Mouse (Mus musculus) olfactory bulb, adult 2 months (tissue): ENCODE measurements at regions not wholly inside any gene's neighbourhood (a gene's known extent, or its start where the extent isn't known, plus 50 kb on each side); places are given as distances from the start of the nearest gene placed in this dataset.

Experiments used
- H3K27ac ChIP-seq: fragments of 200-500 bp; 2 replicates; pipeline ENCODE4 v1.5.1; 2012; ENCODE audit warnings: low read depth, low read length; ENCODE audit not compliant: insufficient read depth
- H3K4me1 ChIP-seq: fragments of 200-500 bp; 2 replicates; pipeline ENCODE4 v1.6.1; 2012; ENCODE audit warnings: low read length; ENCODE audit not compliant: control insufficient read depth, insufficient read depth
- H3K4me3 ChIP-seq: fragments of 200-500 bp; 2 replicates; pipeline ENCODE4 v1.5.1; 2012; ENCODE audit warnings: mild to moderate bottlenecking, low read depth, low read length, moderate library complexity; ENCODE audit not compliant: insufficient read depth
- CTCF ChIP-seq: fragments of 200-500 bp; IDR thresholded peaks from 2 replicates; pipeline ENCODE4 v1.5.1; 2012; ENCODE audit warnings: low read depth, mild to moderate bottlenecking, low read length, moderate library complexity; ENCODE audit not compliant: insufficient read depth
- POLR2A ChIP-seq: fragments of 200-500 bp; IDR thresholded peaks from 2 replicates; pipeline ENCODE4 v1.6.1; 2012; ENCODE audit warnings: mild to moderate bottlenecking, low read depth, low read length, moderate library complexity; ENCODE audit not compliant: insufficient read depth
- WGBS: fragments of 180-500 bp; shearing (Covaris S2); methylation state at CpG from one replicate; pipeline ENCODE4 v1.1.7; 2018; 5-methylcytosine and 5-hydroxymethylcytosine counted together

- TF ChIP-seq CTCF (no peak), POLR2A (no peak)
- H3K4me3 ChIP-seq = no peak overlapping the region
- H3K4me1 ChIP-seq = peaks cover 14% of the 10 kb centered on the region
- H3K27ac ChIP-seq = no peak overlapping the region
- WGBS = 74% methylated on average over 7 of the region's 7 CpGs
Observed at GRCm38 (mm10) chr2:128429786-128430185, 161.2 kb upstream of the Spdye4c start.

GRCm38 (mm10) chr2:128430776-128431291, 160.2 kb upstream of the Spdye4c start:
- Histone ChIP-seq H3K27ac (no peak overlapping the region), H3K4me1 (peaks cover 14% of the 10 kb centered on the region), H3K4me3 (no peak overlapping the region)
- 66% methylated on average over 9 of the region's 9 CpGs for WGBS
- no peak for TF ChIP-seq CTCF

- 81% methylated on average over 4 of the region's 4 CpGs for WGBS
- TF ChIP-seq POLR2A = no peak
- TF ChIP-seq CTCF = no peak
- no peak overlapping the region for H3K27ac ChIP-seq
- H3K4me3 ChIP-seq = no peak overlapping the region
- peaks cover 14% of the 10 kb centered on the region for H3K4me1 ChIP-seq
Observed at GRCm38 (mm10) chr2:128431751-128432150, 159.3 kb upstream of the Spdye4c start.

GRCm38 (mm10) chr2:128432741-128433140, 158.3 kb upstream of the Spdye4c start:
- no peak overlapping the region for H3K4me3 ChIP-seq
- H3K4me1 ChIP-seq = peaks cover 14% of the 10 kb centered on the region
- H3K27ac ChIP-seq = no peak overlapping the region
- 87% methylated on average over 3 of the region's 3 CpGs for WGBS
- TF ChIP-seq CTCF (no peak), POLR2A (no peak)

GRCm38 (mm10) chr2:128433553-128434081, 157.4 kb upstream of the Spdye4c start:
- H3K4me1 ChIP-seq = peaks cover 7% of the 10 kb centered on the region; the same call in 1 of the 2 replicates
- TF ChIP-seq CTCF (no peak), POLR2A (no peak)
- WGBS = 93% methylated on average over 9 of the region's 9 CpGs
- H3K27ac ChIP-seq = no peak overlapping the region
- H3K4me3 ChIP-seq = no peak overlapping the region

DNA sequence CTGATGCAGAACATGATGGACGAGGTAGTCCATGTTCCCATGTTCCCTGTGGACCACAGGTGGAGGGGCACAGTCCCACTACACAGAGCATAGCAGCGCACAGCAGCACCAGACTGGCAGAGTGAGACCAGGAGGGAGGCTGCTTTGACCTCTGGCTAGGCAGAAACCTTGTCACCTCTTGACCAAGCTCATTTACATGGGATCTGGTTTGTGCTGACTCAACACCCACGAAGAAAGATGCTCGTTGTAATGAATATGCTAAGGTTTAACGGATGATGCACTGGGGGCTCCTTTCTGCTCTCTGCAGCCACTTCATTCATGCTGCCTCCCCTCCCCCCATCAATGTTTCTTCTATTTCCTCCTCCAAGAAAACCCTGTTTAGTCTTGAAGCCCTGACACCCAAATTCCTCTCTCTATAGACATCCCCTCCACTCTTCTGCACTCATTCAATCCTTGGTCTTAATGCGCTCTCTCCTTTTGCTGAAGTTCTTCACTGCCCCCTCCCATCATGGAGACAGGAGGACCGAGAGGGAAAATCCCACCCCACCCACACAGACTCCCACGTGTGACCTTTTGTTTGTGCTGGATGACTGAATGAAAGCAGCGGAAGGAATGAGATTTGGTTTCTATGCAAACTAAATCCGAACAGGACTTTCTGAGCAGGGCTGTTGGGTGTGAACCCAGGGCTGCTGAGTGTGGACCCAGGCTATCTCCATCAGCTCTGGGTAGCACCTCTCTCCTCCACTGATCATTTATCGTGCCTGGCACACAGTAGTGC, 156.6 kb upstream of the Spdye4c start:
- WGBS = 50% methylated on average over 11 of the region's 11 CpGs
- H3K4me1 ChIP-seq = peaks cover 3% of the 10 kb centered on the region; the same call in 1 of the 2 replicates
- no peak for TF ChIP-seq CTCF
- no peak for TF ChIP-seq POLR2A
- no peak overlapping the region for H3K4me3 ChIP-seq
- H3K27ac ChIP-seq = no peak overlapping the region

- TF ChIP-seq CTCF (no peak), POLR2A (no peak)
- H3K4me1 ChIP-seq = peaks cover 3% of the 10 kb centered on the region; the same call in 1 of the 2 replicates
- H3K27ac ChIP-seq = no peak overlapping the region
- H3K4me3 ChIP-seq = no peak overlapping the region
- 97% methylated on average over 3 of the region's 3 CpGs for WGBS
Observed at GRCm38 (mm10) chr2:128436378-128436777, 154.6 kb upstream of the Spdye4c start.

DNA sequence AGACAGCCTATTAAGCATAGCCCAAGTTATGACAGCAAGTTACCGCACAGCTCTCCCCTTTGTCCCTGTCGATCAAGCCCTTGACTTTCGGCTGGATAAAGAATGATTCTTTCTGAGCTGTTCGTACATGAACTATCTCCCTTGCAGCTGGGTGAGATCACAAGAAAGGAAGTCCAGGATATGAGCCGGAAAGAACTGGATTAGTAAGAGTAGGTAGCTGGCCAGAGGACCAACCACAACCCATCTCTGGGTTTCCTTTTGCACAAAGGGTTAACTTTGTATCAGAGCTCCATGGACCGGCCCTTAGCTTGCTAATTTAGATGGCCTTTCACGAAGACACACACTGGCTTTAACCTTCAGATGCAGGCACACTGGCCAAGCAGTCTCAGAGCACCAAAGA, 153.3 kb upstream of the Spdye4c start:
- no peak for TF ChIP-seq CTCF
- 70% methylated on average over 7 of the region's 7 CpGs for WGBS
- Histone ChIP-seq H3K27ac (no peak overlapping the region), H3K4me1 (peaks cover 3% of the 10 kb centered on the region; the same call in 1 of the 2 replicates), H3K4me3 (no peak overlapping the region)

DNA sequence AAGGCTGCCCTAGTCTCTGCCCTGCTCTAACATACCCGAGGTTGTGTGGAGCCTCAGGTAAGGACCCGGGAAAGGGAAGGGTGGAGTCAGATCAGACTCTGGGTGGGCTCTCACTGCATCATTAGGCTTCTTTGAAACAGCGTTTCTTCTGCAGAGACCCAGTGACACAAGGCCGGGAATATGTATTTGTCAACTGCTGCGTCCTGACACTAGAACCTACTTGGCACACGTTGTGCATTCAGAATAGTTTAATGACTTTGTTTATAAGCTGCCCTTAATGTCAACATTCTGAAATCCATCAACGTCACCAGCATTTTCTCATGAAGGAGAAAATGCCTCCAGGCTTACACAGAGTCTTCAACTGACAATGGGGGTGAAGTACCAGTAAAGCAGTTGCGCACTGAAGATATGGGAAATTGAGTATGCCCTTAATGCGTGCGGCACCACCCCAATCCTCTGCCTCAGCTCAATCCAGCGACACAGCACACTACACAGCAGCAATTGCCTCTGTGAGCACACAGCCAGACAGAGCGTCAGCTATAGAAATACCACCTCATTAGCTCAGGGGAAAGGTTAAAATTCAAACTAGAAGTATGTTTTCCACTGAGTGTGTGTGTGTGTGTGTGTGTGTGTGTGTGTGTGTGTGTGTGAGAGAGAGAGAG, 152.7 kb upstream of the Spdye4c start:
- Histone ChIP-seq H3K27ac (no peak overlapping the region), H3K4me1 (peaks cover 3% of the 10 kb centered on the region; the same call in 1 of the 2 replicates), H3K4me3 (no peak overlapping the region)
- WGBS = 73% methylated on average over 12 of the region's 12 CpGs
- no peak for TF ChIP-seq CTCF
- TF ChIP-seq POLR2A = no peak
